Mouse (Mus musculus) heart, embryonic 11.5 days (tissue): ENCODE data around the gene Immp2l. TPM values are rescaled to one million over a fixed set of nuclear protein-coding genes. Genes with fewer than 3 reads are reported as not detected.

Source experiments
- ATAC-seq: fragments of 200-750 bp; cut with Nextera tagmentation; replicated peaks from 2 replicates; pipeline ENCODE4 v1.8.0; 2017; ENCODE audit warnings: moderate library complexity; ENCODE audit not compliant: insufficient number of reproducible peaks, low FRiP score, low TSS enrichment
- H3K27ac ChIP-seq: fragments of 300-500 bp; sonication (generic); 2 replicates; pipeline ENCODE4 v1.5.1; 2014; ENCODE audit warnings: mild to moderate bottlenecking, low read depth, low read length
- H3K27me3 ChIP-seq: fragments of 300-500 bp; sonication (generic); 2 replicates; pipeline ENCODE4 v1.6.1; 2014; ENCODE audit warnings: mild to moderate bottlenecking, low read length, mixed read lengths; ENCODE audit not compliant: control insufficient read depth, insufficient read depth
- H3K36me3 ChIP-seq: fragments of 300-500 bp; sonication (generic); 2 replicates; pipeline ENCODE4 v1.6.1; 2014; ENCODE audit warnings: mild to moderate bottlenecking, low read length, moderate library complexity, mixed read lengths; ENCODE audit not compliant: control insufficient read depth, insufficient read depth
- H3K4me1 ChIP-seq: fragments of 300-500 bp; sonication (generic); 2 replicates; pipeline ENCODE4 v1.6.1; 2014; ENCODE audit warnings: low read length; ENCODE audit not compliant: control insufficient read depth, insufficient read depth
- H3K4me2 ChIP-seq: fragments of 300-500 bp; sonication (generic); 2 replicates; pipeline ENCODE4 v1.6.1; 2014; ENCODE audit warnings: mild to moderate bottlenecking, moderate library complexity
- H3K4me3 ChIP-seq: fragments of 300-500 bp; sonication (generic); 2 replicates; pipeline ENCODE4 v1.5.1; 2014; ENCODE audit warnings: low read depth, low read length
- H3K9ac ChIP-seq: fragments of 300-500 bp; sonication (generic); 2 replicates; pipeline ENCODE4 v1.6.1; 2014; ENCODE audit warnings: mild to moderate bottlenecking, low read depth, low read length, moderate library complexity
- H3K9me3 ChIP-seq: fragments of 300-500 bp; sonication (generic); replicated peaks from 2 replicates; pipeline ENCODE4 v1.6.1; 2016; ENCODE audit warnings: low read length; ENCODE audit not compliant: control insufficient read depth
- WGBS: fragments of 180-500 bp; shearing (Covaris S2); extraction: QIAGEN DNeasy Blood & Tissue Kit; methylation state at CpG from one replicate; pipeline ENCODE4 v1.1.7; 2014; ENCODE audit not compliant: insufficient replicate concordance; 5-methylcytosine and 5-hydroxymethylcytosine counted together
- polyA plus RNA-seq: library from polyadenylated mRNA; unstranded; fragments of >200 nt; fragmentation: Nextera tagmentation; extraction: Ambion mirVana; gene quantifications from 2 replicates; pipeline ENCODE4 v1.2.1, GENCODE M21; 2014

The Immp2l gene
- polyA plus RNA-seq = 7.7 and 8.2 TPM in 2 replicates

DNA sequence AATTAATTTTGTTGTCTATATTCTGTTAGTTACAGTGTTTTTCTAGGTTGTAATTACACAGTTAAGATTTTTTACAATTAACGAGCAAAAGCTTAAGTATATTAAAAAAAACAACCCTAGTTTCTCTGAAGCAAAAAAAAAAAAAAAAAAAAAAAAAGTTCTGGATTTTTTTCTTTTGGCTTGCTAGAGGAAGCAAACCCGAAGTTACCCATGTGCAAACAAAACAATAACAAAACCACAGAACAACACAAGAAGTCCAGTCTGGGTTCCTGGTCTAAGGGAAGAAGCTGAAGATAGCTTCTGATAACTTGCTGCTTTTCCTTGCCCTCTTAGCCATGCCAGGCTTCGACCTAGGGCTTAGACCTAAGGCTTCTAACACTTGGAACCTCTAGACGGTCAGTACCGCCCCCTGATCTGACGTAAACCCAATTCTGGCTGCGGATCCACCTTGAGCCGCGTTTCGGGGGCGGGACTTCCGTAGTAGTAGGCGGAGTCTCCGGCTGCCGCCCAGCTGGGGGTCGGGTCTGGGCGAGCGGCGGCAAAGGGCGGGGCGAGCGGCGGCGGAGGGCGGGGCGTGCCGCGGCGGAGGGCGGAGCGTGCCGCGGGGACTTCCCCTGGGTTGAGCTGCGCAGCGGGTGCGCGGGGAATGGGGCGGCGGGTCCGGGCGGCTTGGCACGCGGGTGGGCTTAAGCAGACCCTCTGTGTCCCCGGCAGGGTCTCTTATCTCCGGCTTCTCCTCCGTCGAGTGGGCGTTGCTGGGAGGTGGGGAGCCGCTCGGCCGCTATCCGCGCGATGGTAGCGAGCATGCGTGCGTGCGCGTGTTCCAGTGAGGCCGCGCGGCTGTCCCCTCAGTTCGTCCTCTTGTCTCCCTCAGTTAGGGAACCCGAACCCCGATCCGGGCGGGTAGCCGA, at the start of gene Immp2l:
Immp2l (plus strand) TSS at position 580 of the 911 bp plus-strand sequence.
- H3K9me3 ChIP-seq = no peaks in the 10 kb centered on the region
- peak; percentile 98 for ATAC-seq
- H3K4me3 ChIP-seq = peak within 1 kb of the TSS; percentile 73
- H3K4me1 ChIP-seq = no peaks in the 10 kb centered on the region
- peak within 1 kb of the TSS; percentile 77 for H3K4me2 ChIP-seq
- WGBS = 3% methylated on average over 53 of the region's 68 CpGs
- H3K27ac ChIP-seq = peak within 1 kb of the TSS; percentile 35; the same call in 1 of the 2 replicates
- no peaks in the 10 kb centered on the region for H3K36me3 ChIP-seq
- no peaks in the 10 kb centered on the region for H3K27me3 ChIP-seq
- peak within 1 kb of the TSS; percentile 80 for H3K9ac ChIP-seq

DNA sequence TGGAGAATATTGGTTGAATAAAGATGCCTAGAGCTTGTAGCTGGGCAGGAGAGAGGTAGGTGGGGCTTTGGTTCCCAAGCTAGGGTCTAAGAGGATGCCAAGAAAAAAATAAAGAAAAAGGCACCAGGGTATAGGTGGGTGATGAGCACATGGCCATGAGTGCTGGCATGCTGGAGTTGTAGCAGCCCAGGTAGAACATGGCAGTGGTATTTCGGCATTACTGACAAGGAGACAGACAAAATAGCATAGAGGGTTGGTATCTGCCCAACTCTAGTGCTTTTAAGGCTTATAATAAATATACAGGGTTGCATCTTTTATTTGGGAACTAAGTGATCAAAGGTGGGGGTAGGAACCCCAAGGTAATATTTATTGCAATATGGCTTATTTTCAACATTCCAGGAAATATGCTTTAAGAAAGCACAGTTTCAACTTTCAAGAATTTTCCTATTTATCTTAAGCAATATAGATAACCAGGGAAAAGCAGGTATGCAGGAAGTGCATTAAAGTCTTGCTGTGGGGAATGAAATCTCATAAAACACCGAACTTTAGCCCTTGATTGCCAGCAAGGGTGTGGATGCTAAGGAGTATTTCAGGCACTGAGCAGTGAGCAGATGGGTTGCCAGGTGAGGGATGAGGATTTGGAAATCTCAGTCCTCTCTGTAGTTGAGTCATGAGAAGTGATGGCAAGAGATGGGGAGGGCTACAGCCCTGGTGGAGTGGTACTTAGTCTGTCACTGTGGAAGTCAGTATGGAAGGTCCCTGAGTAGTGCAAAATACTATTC, 45.0 kb upstream of the Immp2l start:
- Histone ChIP-seq H3K9me3 (no peaks in the 10 kb centered on the region), H3K36me3 (no peaks in the 10 kb centered on the region), H3K4me2 (no peak overlapping the region), H3K27ac (no peak overlapping the region), H3K9ac (no peak overlapping the region), H3K4me1 (no peaks in the 10 kb centered on the region), H3K27me3 (no peaks in the 10 kb centered on the region), H3K4me3 (no peak overlapping the region)
- ATAC-seq = no peak
- 78% methylated on average over 2 of the region's 2 CpGs for WGBS

DNA sequence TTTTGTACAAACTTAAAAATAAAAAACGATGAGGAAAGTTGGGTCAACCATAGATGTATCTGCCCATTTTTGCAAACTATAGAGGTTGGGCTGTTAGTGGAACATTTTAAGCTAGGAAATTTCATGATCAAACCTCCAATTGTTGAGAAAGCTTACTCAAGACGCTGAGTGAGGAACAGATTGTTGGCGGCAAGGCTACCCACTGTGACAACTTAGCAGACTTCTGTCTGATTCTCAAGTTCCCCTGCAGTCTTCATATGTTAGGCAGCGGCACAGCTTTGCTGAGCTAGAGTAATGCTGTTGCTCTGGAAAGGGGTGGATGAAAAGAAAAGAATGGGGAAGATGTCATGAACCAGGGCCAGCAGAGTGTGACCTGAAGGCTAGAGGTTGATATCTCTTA, 44.2 kb upstream of the Immp2l start:
- 74% methylated on average over 4 of the region's 4 CpGs for WGBS
- Histone ChIP-seq H3K27me3 (no peaks in the 10 kb centered on the region), H3K27ac (no peak overlapping the region), H3K4me3 (no peak overlapping the region), H3K9ac (no peak overlapping the region), H3K4me1 (no peaks in the 10 kb centered on the region), H3K4me2 (no peak overlapping the region), H3K36me3 (no peaks in the 10 kb centered on the region), H3K9me3 (no peaks in the 10 kb centered on the region)
- no peak for ATAC-seq

DNA sequence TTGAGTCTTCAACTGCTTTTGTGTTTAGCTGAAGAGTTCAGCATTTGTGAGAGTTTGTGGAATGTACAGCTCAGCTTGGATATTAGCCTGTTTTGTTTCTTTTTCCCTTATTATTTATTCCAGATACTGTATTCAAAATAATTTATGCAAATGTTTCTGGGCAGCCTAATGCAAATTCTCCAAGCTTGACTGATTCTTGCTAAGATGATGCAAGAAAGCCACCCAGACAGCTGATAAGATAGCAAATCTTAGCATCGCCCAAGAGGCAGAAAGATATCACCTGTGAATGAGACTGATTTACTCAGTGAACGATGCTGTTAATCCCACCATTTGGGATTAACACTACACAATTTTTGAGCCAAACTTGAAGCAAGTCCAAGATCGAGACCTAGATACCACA, 43.7 kb upstream of the Immp2l start:
- ATAC-seq = no peak
- 52% methylated on average over 3 of the region's 3 CpGs for WGBS
- H3K27me3 ChIP-seq = no peaks in the 10 kb centered on the region
- H3K4me3 ChIP-seq = no peak overlapping the region
- H3K9me3 ChIP-seq = no peaks in the 10 kb centered on the region
- no peaks in the 10 kb centered on the region for H3K36me3 ChIP-seq
- no peaks in the 10 kb centered on the region for H3K4me1 ChIP-seq
- H3K4me2 ChIP-seq = no peak overlapping the region
- no peak overlapping the region for H3K9ac ChIP-seq
- no peak overlapping the region for H3K27ac ChIP-seq

DNA sequence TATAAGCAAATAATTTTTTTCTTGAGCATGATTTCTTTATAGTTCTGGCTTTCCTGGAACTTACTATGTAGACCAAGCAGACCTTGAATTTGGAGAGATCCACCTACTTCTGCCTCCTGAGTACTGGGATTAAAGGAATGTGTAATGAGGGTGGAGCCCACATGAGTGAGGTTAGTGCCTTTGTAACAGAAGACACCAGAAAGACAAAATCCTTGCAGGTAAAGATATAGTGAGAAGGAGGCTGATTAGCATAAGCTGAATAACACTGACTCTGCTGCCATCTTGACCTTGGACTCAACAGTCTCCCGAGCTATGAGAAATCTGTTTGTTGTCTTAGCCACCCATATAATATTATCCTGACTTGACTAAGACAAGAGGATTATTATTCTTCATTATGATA, 40.9 kb upstream of the Immp2l start:
- H3K4me3 ChIP-seq = no peak overlapping the region
- ATAC-seq = no peak
- 61% methylated on average over 1 of the region's 1 CpGs for WGBS

DNA sequence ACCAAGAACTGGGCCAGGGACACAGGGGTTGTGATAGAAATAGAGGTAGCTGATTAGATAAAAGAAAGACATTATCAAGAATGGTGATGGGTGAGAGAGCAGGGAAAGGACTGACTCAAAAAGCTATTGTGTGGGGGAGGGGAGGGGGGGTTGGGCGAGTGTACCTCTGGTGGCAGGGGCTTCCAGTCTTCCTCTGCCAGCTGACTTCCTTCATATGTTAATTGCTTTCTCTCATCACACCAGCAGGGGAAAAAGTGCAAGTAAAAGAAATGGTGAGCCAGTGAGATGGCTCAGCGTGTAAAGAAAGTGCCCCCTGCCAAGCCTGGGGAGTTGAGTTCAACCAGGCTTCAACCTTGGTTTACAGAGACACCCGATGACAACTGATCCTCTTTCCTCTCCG, 39.2 kb upstream of the Immp2l start:
- no peaks in the 10 kb centered on the region for H3K4me1 ChIP-seq
- no peak overlapping the region for H3K9ac ChIP-seq
- WGBS = 24% methylated on average over 4 of the region's 4 CpGs
- no peaks in the 10 kb centered on the region for H3K27me3 ChIP-seq
- H3K4me3 ChIP-seq = no peak overlapping the region
- no peak for ATAC-seq
- H3K9me3 ChIP-seq = no peaks in the 10 kb centered on the region
- H3K4me2 ChIP-seq = no peak overlapping the region
- H3K36me3 ChIP-seq = no peaks in the 10 kb centered on the region
- H3K27ac ChIP-seq = no peak overlapping the region

More for the DNA sequence above, 40.9 kb upstream of the Immp2l start:
- no peaks in the 10 kb centered on the region for H3K36me3 ChIP-seq
- no peaks in the 10 kb centered on the region for H3K9me3 ChIP-seq
- no peak overlapping the region for H3K27ac ChIP-seq
- no peaks in the 10 kb centered on the region for H3K27me3 ChIP-seq
- H3K4me1 ChIP-seq = no peaks in the 10 kb centered on the region
- no peak overlapping the region for H3K4me2 ChIP-seq
- H3K9ac ChIP-seq = no peak overlapping the region

DNA sequence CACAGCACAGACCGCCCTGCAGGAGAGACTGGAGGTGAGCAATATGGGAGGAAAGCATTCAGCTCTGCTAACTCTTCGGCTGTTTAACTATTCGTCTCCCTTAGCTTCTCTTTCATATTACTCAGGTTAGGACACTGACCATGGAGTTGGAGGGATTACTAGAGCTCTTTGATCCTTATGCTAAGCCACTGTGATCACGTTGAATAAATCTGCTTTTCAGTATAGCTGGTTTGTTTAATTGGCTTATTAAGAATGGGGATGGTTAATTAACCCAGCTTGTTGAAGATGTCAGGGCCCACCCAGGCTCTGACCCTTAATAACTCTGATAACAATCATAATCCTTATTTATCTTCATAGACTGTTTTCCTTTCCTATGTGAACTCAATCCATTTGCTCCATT, 38.1 kb upstream of the Immp2l start:
- no peak for ATAC-seq
- no peaks in the 10 kb centered on the region for H3K27me3 ChIP-seq
- no peak overlapping the region for H3K9ac ChIP-seq
- H3K4me3 ChIP-seq = no peak overlapping the region
- H3K36me3 ChIP-seq = no peaks in the 10 kb centered on the region
- H3K4me2 ChIP-seq = no peak overlapping the region
- no peaks in the 10 kb centered on the region for H3K4me1 ChIP-seq
- no peak overlapping the region for H3K27ac ChIP-seq
- no peaks in the 10 kb centered on the region for H3K9me3 ChIP-seq
- WGBS = 67% methylated on average over 4 of the region's 4 CpGs

DNA sequence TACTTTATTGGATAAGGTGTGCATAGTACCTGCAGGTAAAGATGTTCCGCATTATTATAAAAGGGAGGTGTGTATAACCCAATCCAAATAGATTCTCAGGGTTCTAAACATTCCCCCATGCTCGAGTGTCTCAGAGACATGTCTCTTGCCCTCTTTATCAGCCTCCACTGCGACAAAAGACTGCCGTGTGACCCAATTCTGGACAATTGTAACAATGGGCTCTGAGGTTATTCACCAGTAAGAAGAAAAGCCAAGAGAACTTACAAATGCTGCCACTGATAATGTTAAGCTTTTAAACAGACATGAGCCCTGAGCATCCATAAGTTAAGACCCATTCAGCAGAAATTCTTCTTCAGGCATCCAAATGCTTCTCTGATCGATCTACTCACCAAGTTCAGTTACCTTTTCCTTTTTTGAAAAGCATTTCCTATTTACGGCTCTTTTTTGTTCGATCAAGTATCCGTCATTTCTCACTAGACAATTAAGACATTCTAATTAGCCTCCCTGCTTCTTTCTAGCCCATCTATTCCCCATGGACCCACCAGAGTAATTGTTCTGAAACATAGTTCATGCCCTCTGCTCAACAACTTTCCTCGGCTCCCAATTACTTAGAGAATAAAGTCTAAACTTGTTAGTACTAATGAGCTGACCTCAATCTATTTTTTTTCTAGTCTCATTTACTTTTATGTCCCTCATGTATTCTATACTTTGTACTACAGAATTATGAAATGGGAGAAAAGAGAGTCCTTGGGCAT, 35.4 kb upstream of the Immp2l start:
- H3K27ac ChIP-seq = no peak overlapping the region
- 81% methylated on average over 9 of the region's 9 CpGs for whole genome bisulfite sequencing
- no peak for ATAC-seq

More for the DNA sequence above, 35.4 kb upstream of the Immp2l start:
- Histone ChIP-seq H3K4me1 (no peaks in the 10 kb centered on the region), H3K9me3 (no peaks in the 10 kb centered on the region), H3K36me3 (no peaks in the 10 kb centered on the region), H3K4me2 (no peak overlapping the region), H3K27me3 (no peaks in the 10 kb centered on the region), H3K4me3 (no peak overlapping the region), H3K9ac (no peak overlapping the region)
